Mouse (Mus musculus) MEL (cell line): Measurements from ENCODE around the gene 3110082I17Rik.

Experiments
- CTCF ChIP-seq, 3 experiments: IDR thresholded peaks in 2 of 3; conservative IDR thresholded peaks in 1 of 3; 2 replicates each; pipeline ENCODE4 v1.5.1; 2011 to 2012; ENCODE audit warnings: low read length in 3 of 3, low read depth in 2 of 3, mild to moderate bottlenecking in 2 of 3, improper control_type of control experiment in 1 of 3, inconsistent platforms in 1 of 3, mixed read lengths in 1 of 3, moderate library complexity in 1 of 3; ENCODE audit not compliant: control insufficient read depth in 1 of 3, insufficient read depth in 1 of 3, poor library complexity in 1 of 3, severe bottlenecking in 1 of 3
- POLR2A ChIP-seq, 2 experiments: IDR thresholded peaks; 2 replicates each; pipeline ENCODE4 v1.6.1; 2011 to 2012; ENCODE audit warnings: low read length in 2 of 2, mild to moderate bottlenecking in 2 of 2, control low read depth in 1 of 2, improper control_type of control experiment in 1 of 2, low read depth in 1 of 2, moderate library complexity in 1 of 2; ENCODE audit not compliant: control insufficient read depth in 1 of 2, insufficient read depth in 1 of 2, poor library complexity in 1 of 2
- USF1 ChIP-seq: IDR thresholded peaks from 2 replicates; pipeline ENCODE4 v1.6.1; 2014; ENCODE audit warnings: low read depth, mild to moderate bottlenecking, inconsistent platforms, low read length, improper control_type of control experiment, moderate library complexity
- ZKSCAN1 ChIP-seq: IDR thresholded peaks from 2 replicates; pipeline ENCODE4 v1.6.1; 2012; ENCODE audit warnings: low read depth, mild to moderate bottlenecking, inconsistent platforms, low read length, improper control_type of control experiment, moderate library complexity

DNA sequence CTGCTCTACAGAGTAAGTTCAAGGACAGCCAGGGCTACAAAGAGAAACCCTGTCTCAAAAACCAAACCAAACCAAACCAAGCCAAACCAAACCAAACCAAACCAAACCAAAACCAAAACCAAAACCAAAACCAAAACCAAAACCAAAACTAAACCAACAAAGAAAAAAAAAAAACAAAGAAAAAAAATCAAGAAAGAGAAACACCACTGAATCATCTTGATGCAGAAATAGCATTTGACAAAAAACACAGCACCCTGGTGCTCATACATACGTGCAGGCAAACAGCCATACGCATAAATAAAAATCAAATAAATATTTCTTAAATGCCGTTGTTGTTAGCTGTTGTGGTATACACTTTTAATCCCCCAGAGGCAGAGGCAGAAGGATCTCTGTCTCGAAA is 149.8 kb downstream of the 3110082I17Rik start:
- TF ChIP-seq POLR2A (IDR thresholded peaks at IDR 0.05; ENCODE audit: control insufficient read depth in 1 of 2, insufficient read depth in 1 of 2, low read depth in 1 of 2, low read length in 2 of 2, poor library complexity in 1 of 2), result no peak
- no peak for TF ChIP-seq CTCF (IDR thresholded peaks at IDR 0.05 in 2 of 3, conservative IDR thresholded peaks at IDR 0.05 in 1 of 3; ENCODE audit: control insufficient read depth in 1 of 3, insufficient read depth in 1 of 3, low read depth in 2 of 3, low read length in 3 of 3, poor library complexity in 1 of 3, severe bottlenecking in 1 of 3)
- no peak for TF ChIP-seq USF1
- TF ChIP-seq ZKSCAN1, result no peak
